Mouse (Mus musculus): ENCODE data around the gene Zdhhc14.

Gene Zdhhc14

DNA sequence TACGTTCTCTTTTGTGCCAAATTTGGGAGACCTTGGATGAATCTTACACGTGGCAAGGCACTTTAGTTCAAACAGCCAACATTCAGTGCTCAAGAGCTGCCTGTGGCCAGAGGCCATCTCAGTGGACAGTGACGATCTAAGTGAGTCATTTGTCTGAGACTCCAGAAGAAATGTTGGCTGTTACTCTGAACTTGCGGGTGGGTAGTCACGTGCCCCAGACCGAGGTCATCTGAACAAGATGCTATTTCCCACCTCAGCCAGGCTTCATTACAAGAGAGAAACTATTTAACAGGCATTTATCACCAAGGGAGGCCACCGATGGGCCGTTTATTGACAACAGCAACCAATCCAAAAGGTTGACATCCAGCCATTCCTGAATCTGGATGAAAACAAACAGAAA is 174.3 kb downstream of the Zdhhc14 start:
- DNase-seq (ENCODE audit: low spot score): no peak

GRCm38 (mm10) chr17:5668456-5668855 is 176.1 kb downstream of the Zdhhc14 start:
- no peak for DNase-seq (ENCODE audit: low spot score)

DNA sequence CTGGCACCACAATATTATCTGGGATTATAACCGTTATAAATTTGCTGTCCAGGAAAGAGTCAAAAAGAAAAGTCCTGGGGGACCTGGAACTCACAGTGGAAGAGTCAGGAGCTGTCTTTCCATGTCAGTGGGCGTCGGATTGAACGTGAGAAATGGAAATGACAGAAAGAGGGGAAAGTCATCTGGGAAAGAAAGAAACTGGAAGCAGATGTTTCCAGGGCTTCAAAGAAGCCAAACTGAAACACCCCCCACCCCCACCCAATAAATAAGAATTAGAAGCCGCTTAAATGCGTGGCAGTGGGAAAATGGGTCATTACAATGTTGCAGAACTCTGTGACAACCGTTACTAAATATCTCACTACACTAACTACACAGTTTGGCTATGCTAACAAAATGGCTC is 176.6 kb downstream of the Zdhhc14 start:
- DNase-seq (ENCODE audit: low spot score): no peak

DNA sequence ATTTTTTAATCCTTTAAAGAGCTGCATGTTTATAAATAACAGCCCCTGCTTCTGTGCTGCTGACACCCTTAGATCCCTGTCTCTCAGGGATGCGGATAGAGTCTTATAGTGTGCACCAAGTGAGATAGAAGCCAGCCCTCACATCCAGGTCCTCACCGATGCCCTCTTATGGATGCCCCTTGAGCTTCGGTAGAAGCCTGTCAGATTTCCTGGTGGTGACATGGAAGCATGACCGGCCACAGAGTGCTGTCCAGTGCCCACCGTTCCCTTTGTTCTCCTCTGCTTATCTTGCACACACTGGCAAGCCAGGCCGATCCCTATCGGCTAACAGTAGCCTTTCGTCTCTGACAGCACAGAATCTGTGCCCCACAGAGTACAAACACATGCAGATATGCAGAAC is 183.6 kb downstream of the Zdhhc14 start:
- DNase-seq (ENCODE audit: low spot score): no peak

DNA sequence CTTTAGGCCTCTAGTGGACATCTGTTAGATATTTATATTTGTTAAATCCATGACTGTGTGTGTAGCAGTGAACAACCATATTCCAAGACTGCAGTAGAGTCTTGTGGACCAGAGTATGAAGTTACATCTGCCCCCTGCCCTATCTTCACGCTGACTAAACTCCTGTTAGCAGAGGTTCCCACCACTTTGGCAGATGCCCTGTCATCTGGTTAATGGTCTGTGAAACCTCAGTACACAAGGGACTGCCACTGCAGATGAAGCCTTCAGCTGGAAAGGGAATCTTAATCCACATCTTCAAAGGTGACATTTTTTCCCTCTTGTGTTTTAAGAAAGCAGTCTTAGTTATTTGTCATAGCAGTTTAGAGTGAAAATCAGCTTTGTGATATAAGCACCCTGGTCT is 187.0 kb downstream of the Zdhhc14 start:
- DNase-seq (ENCODE audit: low spot score): peak; percentile 30

GRCm38 (mm10) chr17:5685324-5685723 is 193.0 kb downstream of the Zdhhc14 start:
- DNase-seq (ENCODE audit: low spot score): no peak

GRCm38 (mm10) chr17:5687810-5688209 is 195.5 kb downstream of the Zdhhc14 start:
- no peak for DNase-seq (ENCODE audit: low spot score)

DNA sequence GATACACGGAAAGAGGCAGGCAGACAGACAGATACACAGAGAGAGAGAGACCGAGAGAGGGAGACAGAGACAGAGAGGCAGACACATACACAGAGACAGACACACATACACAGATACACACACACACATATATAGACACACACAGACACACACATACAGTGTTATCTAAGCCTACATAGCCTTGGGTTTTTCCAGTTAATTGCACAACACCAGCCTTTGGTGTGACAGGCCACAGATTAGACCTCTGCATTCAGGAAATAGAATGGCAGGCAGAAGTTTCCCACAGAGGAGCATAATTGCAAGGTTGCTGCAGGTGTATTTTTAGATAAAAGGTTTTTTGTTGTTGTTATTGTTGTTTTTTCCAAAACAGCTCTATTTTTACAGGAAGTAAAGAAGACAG is 195.9 kb downstream of the Zdhhc14 start:
- DNase-seq (ENCODE audit: low spot score): no peak

DNA sequence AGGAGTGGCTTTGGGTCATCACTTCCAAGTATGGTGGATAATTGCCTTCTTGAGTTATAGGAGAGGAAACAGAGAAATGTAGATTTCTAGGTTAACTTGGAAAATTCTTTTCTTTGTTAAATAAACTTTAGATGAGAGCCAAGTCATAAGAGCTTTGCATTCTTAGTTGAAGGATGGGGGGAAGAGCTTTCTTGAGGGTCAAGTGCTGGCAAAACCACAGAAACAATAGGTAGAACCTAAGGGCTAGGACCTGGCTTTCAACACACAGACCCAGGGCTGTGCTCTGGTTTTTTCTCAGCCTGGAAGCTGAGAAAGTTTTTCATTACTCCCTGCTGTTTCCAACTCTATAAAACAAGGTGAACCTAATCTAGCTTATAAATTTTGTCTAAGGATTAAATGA is 196.3 kb downstream of the Zdhhc14 start:
- no peak for DNase-seq (ENCODE audit: low spot score)

DNA sequence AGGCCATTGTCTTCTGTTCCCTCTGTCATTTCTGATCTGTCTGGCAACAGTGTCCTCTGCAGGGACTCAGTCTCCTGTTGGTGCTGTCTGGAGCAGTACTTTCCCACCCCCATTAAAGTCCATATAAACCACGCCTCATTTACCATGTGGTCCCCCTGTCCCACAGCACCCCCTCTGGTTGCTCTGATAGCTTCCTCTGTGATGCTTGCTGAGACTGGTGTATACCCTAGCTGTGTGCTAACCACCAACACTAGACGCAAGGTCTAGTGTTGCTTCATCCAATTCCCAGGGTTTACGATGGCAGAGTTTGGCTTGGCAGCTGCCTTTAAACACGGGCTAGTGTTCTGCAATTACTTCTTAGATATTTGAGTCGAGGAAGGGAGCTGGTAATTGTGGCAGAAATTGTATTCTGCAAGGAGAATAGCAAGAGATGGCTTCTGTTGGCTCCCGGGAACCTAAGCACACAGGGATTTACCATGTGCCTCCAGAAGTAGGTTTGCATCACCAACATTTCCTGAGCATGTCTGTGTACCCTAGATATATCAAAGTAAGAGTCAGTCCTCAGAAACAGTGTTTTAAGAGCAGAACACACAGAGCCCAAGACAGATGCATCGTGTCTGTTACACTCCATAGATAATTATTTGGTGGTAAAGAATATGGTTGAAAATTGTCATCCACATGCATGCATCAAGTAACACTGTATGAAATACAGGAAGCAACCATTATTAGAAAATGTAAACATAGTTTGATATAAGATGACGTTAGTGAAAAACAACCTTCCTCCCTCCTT is 198.6 kb downstream of the Zdhhc14 start:
- DNase-seq (ENCODE audit: low spot score): no peak

GRCm38 (mm10) chr17:5692661-5693060 is 200.3 kb downstream of the Zdhhc14 start:
- DNase-seq (ENCODE audit: low spot score): no peak

DNA sequence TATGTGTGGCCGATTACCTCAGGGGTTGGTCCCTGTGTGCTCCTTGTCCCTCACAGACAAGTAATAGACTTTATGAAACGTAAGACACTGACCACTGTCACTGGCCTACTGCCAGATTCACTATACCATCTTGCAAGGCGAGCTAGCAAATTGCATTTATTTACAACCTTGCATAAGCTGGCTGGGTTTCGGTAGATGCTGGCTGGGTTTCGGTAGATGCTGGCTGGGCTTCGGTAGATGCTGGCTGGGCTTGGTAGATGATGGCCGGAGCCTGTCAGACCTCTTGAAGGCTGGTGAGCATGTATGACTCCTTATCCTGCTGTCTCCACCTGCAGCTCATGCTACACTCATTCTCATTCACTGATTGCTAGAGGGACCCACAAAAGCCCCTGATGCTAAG is 200.9 kb downstream of the Zdhhc14 start:
- no peak for DNase-seq (ENCODE audit: low spot score)

GRCm38 (mm10) chr17:5698447-5699096 is 206.2 kb downstream of the Zdhhc14 start:
- DNase-seq (ENCODE audit: low spot score): no peak

- DNase-seq (ENCODE audit: low spot score): peak; percentile 20
These were observed 218.2 kb downstream of the Zdhhc14 start for GRCm38 (mm10) chr17:5710320-5711104.

DNA sequence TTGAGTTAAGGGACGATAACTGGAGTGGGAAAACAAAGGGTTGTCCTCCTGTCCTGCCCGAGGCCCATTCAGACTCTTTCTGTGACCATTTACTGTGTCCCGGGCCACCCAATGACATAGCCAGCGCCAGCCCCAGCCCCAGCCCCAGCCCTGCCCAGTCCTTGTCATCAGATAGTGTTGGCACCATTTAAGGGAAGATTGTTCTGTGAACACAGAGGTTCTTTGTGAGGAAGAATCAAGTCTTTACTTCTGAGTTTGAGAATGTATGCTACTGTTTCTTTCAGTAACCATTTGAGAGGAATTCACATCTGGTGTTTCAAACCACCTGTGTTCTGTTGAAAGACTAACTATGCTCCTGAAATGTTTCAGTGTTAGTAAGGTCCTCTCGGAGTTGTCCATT is 219.5 kb downstream of the Zdhhc14 start:
- no peak for DNase-seq (ENCODE audit: low spot score)

DNA sequence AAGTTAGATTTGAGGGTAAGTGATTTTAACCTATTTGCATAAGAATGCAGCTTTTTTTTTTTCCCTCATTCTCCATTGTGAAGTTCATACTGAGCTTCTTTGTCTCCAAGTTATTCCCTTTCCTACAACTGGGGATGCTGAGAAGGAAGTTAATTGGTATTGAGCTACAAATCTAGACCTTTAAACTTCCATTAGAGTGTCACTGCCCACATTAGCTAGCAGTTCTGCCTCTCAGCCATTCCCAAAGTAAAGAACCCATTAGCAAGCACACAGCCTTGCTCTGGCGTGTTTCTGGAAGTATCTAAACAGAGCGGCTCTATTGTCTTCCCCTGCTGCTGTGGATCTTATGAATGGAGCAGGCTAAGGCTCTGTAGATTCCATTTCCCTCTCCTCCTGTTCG is 220.8 kb downstream of the Zdhhc14 start:
- DNase-seq (ENCODE audit: low spot score): no peak

GRCm38 (mm10) chr17:5716912-5717311 is 224.6 kb downstream of the Zdhhc14 start:
- no peak for DNase-seq (ENCODE audit: low spot score)

DNA sequence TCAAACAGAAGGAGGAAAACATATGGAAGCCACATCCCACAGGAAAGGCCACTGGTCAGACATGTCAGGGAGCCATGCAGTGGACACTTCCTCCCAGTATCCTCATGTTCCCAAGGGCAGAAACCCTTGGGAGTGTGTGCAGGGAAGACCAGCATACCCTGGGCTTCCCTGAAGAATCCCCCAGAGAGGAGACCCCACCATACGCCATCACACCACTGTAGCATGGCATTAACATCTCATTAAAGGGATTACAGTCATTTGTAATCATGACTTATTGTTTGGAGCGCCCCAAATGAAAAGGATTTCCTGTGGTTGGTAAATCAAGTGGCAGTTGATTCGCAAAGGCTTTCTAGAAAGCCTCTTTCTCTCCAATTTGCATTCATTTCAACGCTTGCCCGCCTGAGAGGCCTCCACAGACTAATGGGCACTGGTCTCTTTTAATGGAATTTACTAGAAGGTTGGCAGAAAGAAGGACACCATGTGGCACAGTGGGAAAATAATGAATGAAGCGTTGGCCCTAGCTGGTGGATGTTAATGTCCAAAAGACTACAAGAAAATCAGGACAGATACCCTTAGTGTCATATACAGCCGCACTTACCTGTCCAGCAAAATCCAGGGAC is 226.5 kb downstream of the Zdhhc14 start:
- no peak for DNase-seq (ENCODE audit: low spot score)

GRCm38 (mm10) chr17:5722802-5723201 is 230.4 kb downstream of the Zdhhc14 start:
- DNase-seq (ENCODE audit: low spot score): no peak

GRCm38 (mm10) chr17:5723601-5724189 is 231.3 kb downstream of the Zdhhc14 start:
- peak; percentile 57 for DNase-seq (ENCODE audit: low spot score)

GRCm38 (mm10) chr17:5729587-5730125 is 237.3 kb downstream of the Zdhhc14 start:
- no peak for DNase-seq (ENCODE audit: low spot score)

DNA sequence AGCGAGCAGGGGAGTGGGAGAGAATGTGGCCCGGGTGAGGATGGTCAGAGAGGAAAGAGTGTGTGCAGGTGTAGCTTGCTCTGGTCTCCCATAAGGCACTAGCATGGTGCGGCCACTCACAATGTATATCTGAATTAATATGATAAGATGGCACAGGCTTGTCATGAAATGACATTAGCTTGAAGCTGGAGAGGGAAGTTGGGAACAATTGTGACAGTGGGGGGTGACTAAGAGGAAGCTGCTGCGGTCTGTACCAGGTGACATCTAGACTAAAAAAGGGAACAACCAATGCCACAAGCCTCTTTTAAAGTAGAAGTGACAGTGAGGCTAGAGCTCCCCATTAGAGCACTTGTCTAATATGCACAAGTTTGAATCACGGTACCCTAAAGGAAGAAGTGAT is 238.2 kb downstream of the Zdhhc14 start:
- DNase-seq (ENCODE audit: low spot score): no peak
